Mouse (Mus musculus) hindbrain, postnatal 0 days (tissue): ENCODE results near the gene Esrp2. TPM values are rescaled to one million over a fixed set of nuclear protein-coding genes. Genes with fewer than 3 reads are reported as not detected.

ENCODE experiments used
- ATAC-seq: fragments of 200-750 bp; cut with Nextera tagmentation; 2 replicates; pipeline ENCODE4 v1.8.0; 2017; ENCODE audit warnings: mild to moderate bottlenecking, moderate TSS enrichment, moderate library complexity
- DNase-seq: peaks from one replicate; pipeline ENCODE4 v3.0.0-alpha.2; 2015; ENCODE audit warnings: low spot score
- H3K27ac ChIP-seq: fragments of 300-500 bp; sonication (generic); 2 replicates; pipeline ENCODE4 v1.5.1; 2014; ENCODE audit warnings: mild to moderate bottlenecking
- H3K27me3 ChIP-seq: fragments of 300-500 bp; sonication (generic); 2 replicates; pipeline ENCODE4 v1.6.1; 2014; ENCODE audit warnings: low read length, mixed read lengths; ENCODE audit not compliant: insufficient read depth
- H3K36me3 ChIP-seq: fragments of 300-500 bp; sonication (generic); 2 replicates; pipeline ENCODE4 v1.6.1; 2014; ENCODE audit warnings: low read length, mixed read lengths; ENCODE audit not compliant: insufficient read depth
- H3K4me1 ChIP-seq: fragments of 300-500 bp; sonication (generic); 2 replicates; pipeline ENCODE4 v1.6.1; 2014; ENCODE audit warnings: antibody characterized with exemption, low read length, mixed read lengths; ENCODE audit not compliant: insufficient read depth
- H3K4me2 ChIP-seq: fragments of 300-500 bp; sonication (generic); 2 replicates; pipeline ENCODE4 v1.6.1; 2014; ENCODE audit warnings: low read depth, mild to moderate bottlenecking, low read length, moderate library complexity, mixed read lengths
- H3K4me3 ChIP-seq: fragments of 300-500 bp; sonication (generic); 2 replicates; pipeline ENCODE4 v1.5.1; 2014; ENCODE audit warnings: low read length
- H3K9ac ChIP-seq: fragments of 300-500 bp; sonication (generic); replicated peaks from 2 replicates; pipeline ENCODE4 v1.6.1; 2014; ENCODE audit warnings: mild to moderate bottlenecking, low read length, moderate library complexity, mixed read lengths
- H3K9me3 ChIP-seq: fragments of 300-500 bp; sonication (generic); 2 replicates; pipeline ENCODE4 v1.6.1; 2016; ENCODE audit warnings: low read length, mixed read lengths
- CTCF ChIP-seq: IDR thresholded peaks from 2 replicates; pipeline ENCODE4 v1.5.1; 2016; ENCODE audit warnings: antibody characterized with exemption, control low read depth, low read depth
- whole genome bisulfite sequencing: fragments of 180-500 bp; shearing (Covaris S2); extraction: QIAGEN DNeasy Blood & Tissue Kit; methylation state at CpG from one replicate; pipeline ENCODE4 v1.1.7; 2014; 5-methylcytosine and 5-hydroxymethylcytosine counted together
- polyA plus RNA-seq: library from polyadenylated mRNA; unstranded; fragments of >200 nt; fragmentation: Nextera tagmentation; extraction: Ambion mirVana; gene quantifications from 2 replicates; pipeline ENCODE4 v1.2.1, GENCODE M21; 2015
- total RNA-seq: library from RNA; depleted of rRNA; stranded (reverse); fragments of >200 nt; gene quantifications from 2 replicates; pipeline ENCODE4 v1.2.3, GENCODE M21; 2014; rRNA removed

The Esrp2 gene
- total and polyA plus RNA-seq, 2 experiments from 2014 or later, result 0.10 TPM

DNA sequence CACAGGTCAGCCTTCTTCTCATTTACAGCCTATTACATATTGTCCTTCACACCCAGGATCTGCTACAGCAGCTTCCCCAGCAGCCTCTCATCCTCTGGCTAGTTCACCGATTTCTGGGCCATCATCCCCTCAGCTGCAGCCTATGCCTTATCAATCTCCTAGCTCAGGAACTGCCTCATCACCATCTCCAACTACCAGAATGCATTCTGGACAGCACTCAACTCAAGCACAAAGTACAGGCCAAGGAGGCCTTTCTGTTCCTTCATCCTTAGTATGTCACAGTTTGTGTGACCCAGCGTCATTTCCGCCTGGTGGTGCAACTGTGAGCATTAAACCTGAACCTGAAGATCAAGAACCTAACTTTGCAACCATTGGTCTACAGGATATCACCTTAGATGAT is 28.0 kb downstream of the Esrp2 start:
- Histone ChIP-seq H3K27ac (no peak overlapping the region), H3K4me2 (no peak overlapping the region), H3K9me3 (no peaks in the 10 kb centered on the region), H3K4me3 (no peak overlapping the region), H3K36me3 (peaks cover 19% of the 10 kb centered on the region), H3K9ac (no peak overlapping the region), H3K4me1 (no peaks in the 10 kb centered on the region), H3K27me3 (no peaks in the 10 kb centered on the region)
- TF ChIP-seq CTCF, result no peak
- 98% methylated on average over 3 of the region's 3 CpGs for WGBS
- DNase-seq, result no peak
- no peak for ATAC-seq

GRCm38 (mm10) chr8:106108080-106108479 is 28.7 kb downstream of the Esrp2 start:
- H3K27me3 ChIP-seq, result no peaks in the 10 kb centered on the region
- TF ChIP-seq CTCF, result no peak
- ATAC-seq (no peak), DNase-seq (no peak)
- H3K27ac ChIP-seq, result no peak overlapping the region
- no peaks in the 10 kb centered on the region for H3K4me1 ChIP-seq
- no peak overlapping the region for H3K4me3 ChIP-seq
- no peak overlapping the region for H3K9ac ChIP-seq
- no peaks in the 10 kb centered on the region for H3K9me3 ChIP-seq
- H3K4me2 ChIP-seq, result no peak overlapping the region
- WGBS, result 95% methylated on average over 4 of the region's 4 CpGs
- H3K36me3 ChIP-seq, result peaks cover 19% of the 10 kb centered on the region

GRCm38 (mm10) chr8:106106193-106106592 is 30.6 kb downstream of the Esrp2 start:
- H3K36me3 ChIP-seq, result peaks cover 26% of the 10 kb centered on the region
- no peaks in the 10 kb centered on the region for H3K9me3 ChIP-seq
- ATAC-seq (no peak), DNase-seq (no peak)
- no peak overlapping the region for H3K9ac ChIP-seq
- H3K27me3 ChIP-seq, result no peaks in the 10 kb centered on the region
- TF ChIP-seq CTCF, result no peak
- no peak overlapping the region for H3K27ac ChIP-seq
- 86% methylated on average over 1 of the region's 1 CpGs for WGBS
- no peak overlapping the region for H3K4me2 ChIP-seq
- H3K4me1 ChIP-seq, result no peaks in the 10 kb centered on the region
- H3K4me3 ChIP-seq, result no peak overlapping the region

- ATAC-seq, result no peak
- DNase-seq, result no peak
- peaks cover 26% of the 10 kb centered on the region for H3K36me3 ChIP-seq
- H3K4me3 ChIP-seq, result no peak overlapping the region
- no peaks in the 10 kb centered on the region for H3K4me1 ChIP-seq
- no peak overlapping the region for H3K27ac ChIP-seq
- no peak for TF ChIP-seq CTCF
- no peaks in the 10 kb centered on the region for H3K27me3 ChIP-seq
- WGBS, result 91% methylated on average over 2 of the region's 2 CpGs
- no peak overlapping the region for H3K4me2 ChIP-seq
- H3K9me3 ChIP-seq, result no peaks in the 10 kb centered on the region
- no peak overlapping the region for H3K9ac ChIP-seq
Observed at GRCm38 (mm10) chr8:106103888-106104287, 32.9 kb downstream of the Esrp2 start.

DNA sequence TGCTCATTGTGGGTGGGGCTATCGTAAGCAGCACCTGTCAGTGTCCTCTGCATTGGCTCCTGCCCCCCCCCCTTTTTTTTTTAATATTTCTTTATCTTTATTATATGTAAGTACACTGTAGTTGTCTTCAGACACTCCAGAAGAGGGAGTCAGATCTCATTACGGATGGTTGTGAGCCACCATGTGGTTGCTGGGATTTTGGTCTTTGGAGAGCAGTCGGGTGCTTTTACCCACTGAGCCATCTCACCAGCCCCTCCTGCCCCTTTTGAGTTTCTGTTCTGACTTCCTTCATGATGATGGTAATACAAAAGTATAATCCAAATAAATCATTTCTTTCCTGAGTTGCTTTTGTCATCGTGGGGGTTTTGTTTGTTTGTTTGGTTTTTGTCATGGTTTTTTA is 34.5 kb downstream of the Esrp2 start:
- 88% methylated on average over 4 of the region's 4 CpGs for WGBS
- H3K4me1 ChIP-seq, result no peaks in the 10 kb centered on the region
- no peak overlapping the region for H3K4me3 ChIP-seq
- no peak overlapping the region for H3K9ac ChIP-seq
- H3K4me2 ChIP-seq, result no peak overlapping the region
- DNase-seq, result no peak
- no peak for TF ChIP-seq CTCF
- no peaks in the 10 kb centered on the region for H3K9me3 ChIP-seq
- no peak for ATAC-seq
- no peak overlapping the region for H3K27ac ChIP-seq
- no peaks in the 10 kb centered on the region for H3K27me3 ChIP-seq
- peaks cover 17% of the 10 kb centered on the region for H3K36me3 ChIP-seq

Other genes with a start within 250 kb of the Esrp2 start
- 0.75 and 3.3 TPM in 2 replicates for gene Nrn1l, start 243.4 kb downstream of the Esrp2 start, total RNA-seq
- gene Nrn1l, start 243.4 kb downstream of the Esrp2 start, polyA plus RNA-seq, result 1.9 and 2.0 TPM in 2 replicates
- gene Pskh1, start 236.5 kb downstream of the Esrp2 start, total RNA-seq, result 30.0 and 32.3 TPM in 2 replicates
- 11.3 and 11.5 TPM in 2 replicates for gene Pskh1, start 236.5 kb downstream of the Esrp2 start, polyA plus RNA-seq
- gene Ctrl, start 203.1 kb downstream of the Esrp2 start, total RNA-seq, result 1.7 and 5.5 TPM in 2 replicates
- 3.1 and 3.3 TPM in 2 replicates for gene Ctrl, start 203.1 kb downstream of the Esrp2 start, polyA plus RNA-seq
- gene Psmb10, start 198.5 kb downstream of the Esrp2 start, total RNA-seq, result 67.3 and 75.1 TPM in 2 replicates
- 115 and 117 TPM in 2 replicates for gene Psmb10, start 198.5 kb downstream of the Esrp2 start, polyA plus RNA-seq
- gene Lcat, start 193.6 kb downstream of the Esrp2 start, total RNA-seq, result 24.7 and 26.5 TPM in 2 replicates
- gene Lcat, start 193.6 kb downstream of the Esrp2 start, polyA plus RNA-seq, result 13.0 and 16.8 TPM in 2 replicates
- gene Slc12a4, start 170.9 kb downstream of the Esrp2 start, total RNA-seq, result 22.5 and 25.5 TPM in 2 replicates
- 16.3 and 16.9 TPM in 2 replicates for gene Slc12a4, start 170.9 kb downstream of the Esrp2 start, polyA plus RNA-seq
- gene Dpep3, start 157.5 kb downstream of the Esrp2 start, total RNA-seq, result not detected in 2 replicates
- gene Dpep3, start 157.5 kb downstream of the Esrp2 start, polyA plus RNA-seq, result not detected in 2 replicates
- 9.3 and 15.4 TPM in 2 replicates for gene Dus2, start 145.6 kb downstream of the Esrp2 start, total RNA-seq
- 20.2 and 22.4 TPM in 2 replicates for gene Dus2, start 145.6 kb downstream of the Esrp2 start, polyA plus RNA-seq
- gene Dpep2nb, start 131.0 kb downstream of the Esrp2 start, total RNA-seq, result not detected in 2 replicates
- not detected in 2 replicates for gene Dpep2nb, start 131.0 kb downstream of the Esrp2 start, polyA plus RNA-seq
- 36.7 and 43.3 TPM in 2 replicates for gene Ddx28, start 125.1 kb downstream of the Esrp2 start, total RNA-seq
- gene Ddx28, start 125.1 kb downstream of the Esrp2 start, polyA plus RNA-seq, result 19.7 and 20.2 TPM in 2 replicates
- gene Nfatc3, start 78.1 kb downstream of the Esrp2 start, total RNA-seq, result 14.0 and 24.0 TPM in 2 replicates
- gene Nfatc3, start 78.1 kb downstream of the Esrp2 start, polyA plus RNA-seq, result 2.8 and 2.9 TPM in 2 replicates
- 14.9 and 18.2 TPM in 2 replicates for gene Pla2g15, start 13.4 kb upstream of the Esrp2 start, total RNA-seq
- gene Pla2g15, start 13.4 kb upstream of the Esrp2 start, polyA plus RNA-seq, result 14.6 and 15.7 TPM in 2 replicates
- gene Slc7a6, start 31.9 kb upstream of the Esrp2 start, total RNA-seq, result 35.2 and 39.1 TPM in 2 replicates
- 49.9 and 53.2 TPM in 2 replicates for gene Slc7a6, start 31.9 kb upstream of the Esrp2 start, polyA plus RNA-seq
- gene Slc7a6os, start 74.0 kb upstream of the Esrp2 start, total RNA-seq, result 56.7 and 67.6 TPM in 2 replicates
- gene Slc7a6os, start 74.0 kb upstream of the Esrp2 start, polyA plus RNA-seq, result 36.1 and 37.4 TPM in 2 replicates
- gene Prmt7, start 74.0 kb upstream of the Esrp2 start, total RNA-seq, result 60.1 and 71.3 TPM in 2 replicates
- gene Prmt7, start 74.0 kb upstream of the Esrp2 start, polyA plus RNA-seq, result 47.2 and 50.9 TPM in 2 replicates
- 88.3 and 96.1 TPM in 2 replicates for gene Smpd3, start 201.0 kb upstream of the Esrp2 start, total RNA-seq
- gene Smpd3, start 201.0 kb upstream of the Esrp2 start, polyA plus RNA-seq, result 51.6 and 58.2 TPM in 2 replicates